Mouse (Mus musculus) gastrocnemius, adult 2 months (tissue): ENCODE results near the gene Tyk2. TPM values are rescaled to one million over a fixed set of nuclear protein-coding genes. Genes with fewer than 3 reads are reported as not detected.

Experiments used
- DNase-seq: peaks from one replicate; pipeline ENCODE4 v3.0.0; 2022
- H3K27ac ChIP-seq: fragments of 200-600 bp; 2 replicates; pipeline ENCODE4 v1.8.1; 2022; ENCODE audit warnings: mild to moderate bottlenecking
- H3K4me3 ChIP-seq: fragments of 200-600 bp; 2 replicates; pipeline ENCODE4 v1.8.1; 2022; ENCODE audit warnings: mild to moderate bottlenecking, moderate library complexity
- CTCF ChIP-seq: fragments of 200-600 bp; IDR thresholded peaks from 2 replicates; pipeline ENCODE4 v1.8.1; 2022; ENCODE audit warnings: antibody characterized with exemption, mild to moderate bottlenecking, moderate library complexity
- intact Hi-C: fragments of 180-260 bp; cut with DNase I; formaldehyde crosslinking; loops from one replicate; pipeline ENCODE4 v1.15.1; 2025
- total RNA-seq, 2 experiments: library from RNA; stranded (reverse); gene quantifications; 2 replicates each; pipeline ENCODE4 v1.2.3; 2021

Tyk2 gene
- total RNA-seq, 2 experiments from 2014 or later = 4.4 to 5.9 TPM

GRCm38 (mm10) chr9:21145431-21145830 is 14.4 kb upstream of the Tyk2 start:
- peak overlapping the region; percentile 29 for H3K4me3 ChIP-seq
- peak overlapping the region; percentile 87 for H3K27ac ChIP-seq
- DNase-seq = peak; percentile 80
- no peak for TF ChIP-seq CTCF
- intact Hi-C loops = loop anchor here (5.0 kb wide), 1 partner anchor 53 kb away; the partner anchor contains the start of genes Gm38431 and Raver1

DNA sequence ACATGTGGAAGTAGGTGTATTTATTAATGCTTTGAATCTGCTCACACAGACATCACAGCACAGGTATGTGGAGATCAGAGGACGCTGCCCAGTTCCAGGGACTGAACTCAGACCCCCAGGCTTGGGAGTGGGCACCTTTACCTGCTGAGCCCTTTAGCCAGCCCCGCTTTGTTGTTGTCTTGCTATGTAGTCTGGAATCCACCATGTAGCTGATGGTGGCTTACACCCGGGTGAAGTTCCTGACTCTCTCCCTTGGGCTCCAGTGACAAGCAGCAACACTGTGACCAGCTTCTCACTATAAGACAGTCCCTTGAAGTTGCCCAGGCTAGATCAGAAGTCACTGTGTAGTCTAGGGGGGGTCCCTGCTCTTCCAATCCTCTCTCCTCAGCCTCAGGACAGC is 13.3 kb upstream of the Tyk2 start:
- Histone ChIP-seq H3K4me3 (no peak overlapping the region), H3K27ac (peak overlapping the region; percentile 87)
- DNase-seq = no peak
- no peak for TF ChIP-seq CTCF
- intact Hi-C loops = no loop called here

GRCm38 (mm10) chr9:21141922-21142321 is 10.9 kb upstream of the Tyk2 start:
- no peak for TF ChIP-seq CTCF
- intact Hi-C loops = no loop called here
- Histone ChIP-seq H3K27ac (no peak overlapping the region), H3K4me3 (no peak overlapping the region)
- DNase-seq = peak; percentile 10

- intact Hi-C loops = no loop called here
- H3K4me3 ChIP-seq = no peak overlapping the region
- H3K27ac ChIP-seq = no peak overlapping the region
- TF ChIP-seq CTCF = no peak
- no peak for DNase-seq
Observed at GRCm38 (mm10) chr9:21138386-21138785, 7.3 kb upstream of the Tyk2 start.

GRCm38 (mm10) chr9:21137229-21137628 is 6.2 kb upstream of the Tyk2 start:
- H3K4me3 ChIP-seq = no peak overlapping the region
- no peak overlapping the region for H3K27ac ChIP-seq
- TF ChIP-seq CTCF = peak; percentile 74
- intact Hi-C loops = loop anchor here (1.0 kb wide), 1 partner anchor 236 kb away; no protein-coding TSS in a partner anchor
- peak; percentile 66 for DNase-seq

- no peak for TF ChIP-seq CTCF
- intact Hi-C loops = no loop called here
- H3K27ac ChIP-seq = peak overlapping the region; percentile 84
- DNase-seq = no peak
- H3K4me3 ChIP-seq = no peak overlapping the region
Observed at GRCm38 (mm10) chr9:21136401-21136800, 5.4 kb upstream of the Tyk2 start.

DNA sequence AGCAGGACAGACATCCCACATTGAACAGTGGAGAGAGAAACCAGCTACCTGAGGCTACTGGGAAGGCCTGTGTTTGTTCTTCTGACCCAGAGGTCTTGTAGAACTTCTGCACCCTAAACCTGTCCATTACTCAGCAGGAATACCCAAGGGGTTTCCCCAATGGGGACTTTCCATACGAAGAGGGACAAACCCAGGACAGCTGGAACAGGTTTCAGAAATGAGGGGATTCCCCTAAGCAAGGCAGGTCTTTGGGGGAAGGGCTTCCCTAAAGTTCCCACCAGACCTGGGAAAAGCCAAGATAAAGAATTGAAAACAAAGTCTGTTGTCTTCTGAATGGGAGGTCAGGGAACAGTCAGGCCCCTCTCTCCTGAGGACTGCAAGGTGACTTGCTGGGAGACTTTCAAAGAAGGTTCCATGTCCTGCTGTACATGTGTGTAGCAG is 4.9 kb upstream of the Tyk2 start:
- no peak for TF ChIP-seq CTCF
- H3K27ac ChIP-seq = peak overlapping the region; percentile 84
- no peak for DNase-seq
- intact Hi-C loops = no loop called here
- no peak overlapping the region for H3K4me3 ChIP-seq

GRCm38 (mm10) chr9:21135329-21135890 is 4.4 kb upstream of the Tyk2 start:
- Histone ChIP-seq H3K27ac (peak overlapping the region; percentile 84), H3K4me3 (no peak overlapping the region)
- intact Hi-C loops = no loop called here
- peak; percentile 11 for DNase-seq
- TF ChIP-seq CTCF = no peak

- 0 out of 2 replicates have a peak, but pooled peaks have one; percentile 0 for TF ChIP-seq CTCF
- peak; percentile 74 for DNase-seq
- intact Hi-C loops = loop anchor here (5.0 kb wide), 2 partner anchors 42 to 102 kb away; partner anchors contain the start of genes Gm38431, Icam5 and Raver1
- Histone ChIP-seq H3K4me3 (no peak overlapping the region), H3K27ac (peak overlapping the region; percentile 84)
Observed at GRCm38 (mm10) chr9:21134595-21135328, 3.7 kb upstream of the Tyk2 start.

DNA sequence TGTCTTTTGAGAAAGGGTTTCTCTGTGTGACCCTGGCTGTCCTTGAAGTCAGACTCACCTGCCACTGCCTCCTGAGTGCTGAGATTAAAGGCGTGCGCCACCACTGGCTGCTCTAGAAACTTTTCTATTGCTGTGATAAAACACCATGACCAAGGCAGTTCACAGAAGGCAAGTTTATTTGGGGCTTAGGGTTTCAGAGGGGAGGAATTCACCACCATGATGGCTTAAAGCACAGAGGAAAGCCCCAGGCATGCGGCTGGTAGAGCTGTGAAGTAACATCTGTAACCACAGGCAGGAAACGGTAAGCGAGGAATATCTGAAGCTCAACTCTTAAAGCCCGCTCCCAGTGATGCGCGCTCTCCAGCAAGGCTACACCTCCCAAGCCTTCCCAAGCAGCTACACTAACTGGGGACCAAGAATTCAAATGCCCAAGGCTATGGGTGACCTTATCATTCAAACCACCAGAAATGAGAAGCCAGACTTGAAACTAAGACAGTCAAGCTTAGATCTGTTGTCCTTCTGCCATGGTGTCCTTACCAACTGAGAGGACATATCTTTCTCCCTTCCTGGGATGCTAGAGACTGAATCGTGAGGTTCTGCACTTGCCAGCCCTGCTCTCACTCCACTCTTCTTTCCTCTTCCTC is 2.1 kb upstream of the Tyk2 start:
- Histone ChIP-seq H3K4me3 (no peak overlapping the region), H3K27ac (no peak overlapping the region)
- TF ChIP-seq CTCF = no peak
- DNase-seq = peak; percentile 9
- intact Hi-C loops = loop anchor here (5.0 kb wide), 2 partner anchors 41 to 101 kb away; partner anchors contain the start of genes Gm38431, Icam5 and Raver1

DNA sequence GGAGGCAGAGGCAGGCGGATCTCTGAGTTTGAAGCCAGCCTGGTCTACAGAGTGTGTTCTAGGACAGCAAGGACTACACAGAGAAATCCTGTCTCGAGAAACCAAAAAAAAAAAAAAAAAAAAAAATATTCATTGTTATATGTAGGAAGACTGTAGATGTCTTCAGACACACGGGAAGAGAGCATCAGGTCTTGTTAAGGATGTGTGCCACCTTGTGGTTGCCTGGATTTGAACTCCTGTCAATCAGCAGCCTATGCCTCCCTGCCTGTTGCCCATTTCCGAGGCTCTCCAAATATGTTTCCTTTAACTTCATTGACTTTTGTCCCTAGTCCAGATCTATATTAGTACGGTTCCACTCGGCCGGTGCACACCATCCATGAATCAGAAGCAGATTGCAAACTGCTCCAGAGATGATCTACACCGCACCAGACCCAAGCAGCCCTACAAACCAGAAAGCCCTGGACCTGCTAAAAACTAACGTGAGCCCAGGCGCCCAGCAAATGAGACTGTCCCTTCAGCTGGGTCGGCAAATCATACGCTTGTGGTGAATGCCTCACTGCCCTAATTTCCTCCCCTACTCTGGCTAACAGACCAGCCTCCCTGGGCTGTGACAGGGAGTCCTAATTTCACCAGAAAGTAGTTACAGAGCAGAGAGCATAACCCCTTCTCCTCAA is 1.2 kb upstream of the Tyk2 start:
- Histone ChIP-seq H3K27ac (no peak overlapping the region), H3K4me3 (no peak overlapping the region)
- no peak for DNase-seq
- peak; percentile 28; the same call in 1 of the 2 replicates for TF ChIP-seq CTCF
- intact Hi-C loops = loop anchor here (5.0 kb wide), 2 partner anchors 40 to 100 kb away; partner anchors contain the start of genes Gm38431, Icam5 and Raver1

DNA sequence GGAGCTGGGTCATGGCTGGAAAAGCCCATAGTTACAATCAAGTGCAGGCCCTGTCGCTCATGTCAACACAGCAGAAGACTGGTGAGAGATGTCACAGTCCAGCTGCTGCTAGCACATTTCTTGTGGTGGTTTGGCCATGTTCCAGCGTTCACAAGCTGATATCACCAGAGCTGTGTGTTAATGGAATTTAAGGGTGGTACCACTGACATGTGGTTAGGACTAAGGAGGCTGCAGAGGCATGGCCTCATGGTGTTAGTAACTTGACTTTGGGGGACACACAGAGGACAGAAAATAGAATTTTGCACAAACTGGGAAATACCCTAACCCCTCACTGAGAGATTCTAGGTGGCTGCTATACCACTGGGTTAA is 4.8 kb downstream of the Tyk2 start:
- DNase-seq = no peak
- Histone ChIP-seq H3K27ac (no peak overlapping the region), H3K4me3 (no peak overlapping the region)
- intact Hi-C loops = no loop called here
- TF ChIP-seq CTCF = no peak
